Mouse (Mus musculus): Measurements from ENCODE around the gene 3110082I17Rik. TPM values are rescaled to one million over a fixed set of nuclear protein-coding genes. Genes with fewer than 3 reads are reported as not detected.
"Not testable (repeated sequence)": the region's sequence is repeated elsewhere in the genome, so short reads cannot be mapped to it uniquely, and the experiment has no call there.

3110082I17Rik gene
- total RNA-seq, 2 experiments from 2014 or later = 14.0 to 17.3 TPM

DNA sequence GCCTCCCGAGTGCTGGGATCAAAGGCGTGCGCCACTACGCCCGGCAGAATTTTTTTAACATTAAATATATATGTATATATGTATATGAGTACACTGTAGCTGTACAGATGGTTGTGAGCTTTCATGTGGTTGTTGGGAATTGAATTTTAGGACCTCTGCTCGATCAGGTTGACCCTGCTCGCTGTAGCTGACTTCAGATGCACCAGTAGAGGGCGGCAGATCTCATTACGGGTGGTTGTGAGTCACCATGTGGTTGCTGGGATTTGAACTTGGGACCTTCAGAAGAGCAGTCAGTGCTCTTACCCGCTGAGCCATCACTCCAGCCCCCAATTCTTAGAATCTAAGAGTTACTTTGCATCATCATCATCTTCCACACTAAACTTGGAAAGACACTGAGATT is 125.9 kb downstream of the 3110082I17Rik start:
- not testable (repeated sequence) for DNase-seq (ENCODE audit: extremely low spot score in 1 of 2, low spot score in 1 of 2)

DNA sequence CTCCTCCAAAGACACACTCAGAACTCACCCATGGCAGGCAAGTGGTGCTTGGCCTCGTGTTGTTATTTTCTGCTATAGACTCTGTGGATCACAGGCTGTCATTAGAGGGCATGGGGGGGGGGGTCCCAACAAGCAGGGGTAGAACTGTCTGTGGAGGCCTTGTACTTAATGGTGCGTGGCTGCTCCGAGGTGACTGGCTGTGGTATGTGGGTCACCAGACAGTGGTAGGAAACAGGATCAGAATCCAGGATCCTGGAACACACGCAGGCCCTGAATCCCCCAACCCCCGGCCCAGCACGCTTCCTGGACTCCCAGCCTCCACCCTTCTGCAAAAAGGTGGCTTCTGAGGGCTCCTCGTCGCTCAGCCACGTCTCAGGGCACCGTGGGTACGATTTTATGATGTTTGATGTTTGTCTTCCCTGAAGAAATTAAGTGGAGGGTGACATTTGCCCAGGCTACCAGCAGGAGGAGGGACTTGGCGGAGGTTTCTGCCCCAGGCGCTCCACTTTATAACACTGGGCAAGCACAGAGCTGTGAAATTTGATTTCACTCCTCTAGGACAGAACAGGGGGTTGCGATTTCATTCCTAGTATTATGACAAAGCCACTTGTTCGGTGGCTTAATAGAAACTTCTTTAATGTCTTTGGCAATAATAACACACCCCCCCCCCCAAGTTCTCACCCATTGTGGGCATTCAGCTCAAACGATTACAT is 126.9 kb downstream of the 3110082I17Rik start:
- no peak for DNase-seq (ENCODE audit: extremely low spot score in 1 of 2, low spot score in 1 of 2)

GRCm38 (mm10) chr5:139332590-139333272 is 127.6 kb downstream of the 3110082I17Rik start:
- no peak for DNase-seq (ENCODE audit: extremely low spot score in 1 of 2, low spot score in 1 of 2)

DNA sequence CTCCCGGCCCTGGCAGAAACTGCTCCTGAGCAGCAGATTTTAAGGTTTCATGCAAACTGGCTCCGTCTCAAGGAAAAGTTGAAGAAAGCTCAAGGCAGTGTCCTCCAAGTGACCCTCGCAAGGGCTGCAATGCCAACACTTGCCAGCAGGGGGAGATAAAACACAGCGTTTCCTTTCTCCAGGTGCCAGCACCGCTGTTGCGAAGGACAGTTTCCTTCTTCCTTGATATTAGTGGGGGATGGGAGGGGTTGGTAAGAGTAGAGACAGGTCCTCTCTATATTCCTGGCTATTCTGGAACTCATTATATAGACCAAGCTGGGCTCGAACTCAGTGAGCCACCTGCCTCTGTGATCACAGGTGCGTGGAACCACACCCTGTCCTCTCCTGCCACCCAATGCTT is 128.6 kb downstream of the 3110082I17Rik start:
- DNase-seq (ENCODE audit: extremely low spot score in 1 of 2, low spot score in 1 of 2) = peak; percentile 74 to 94

DNA sequence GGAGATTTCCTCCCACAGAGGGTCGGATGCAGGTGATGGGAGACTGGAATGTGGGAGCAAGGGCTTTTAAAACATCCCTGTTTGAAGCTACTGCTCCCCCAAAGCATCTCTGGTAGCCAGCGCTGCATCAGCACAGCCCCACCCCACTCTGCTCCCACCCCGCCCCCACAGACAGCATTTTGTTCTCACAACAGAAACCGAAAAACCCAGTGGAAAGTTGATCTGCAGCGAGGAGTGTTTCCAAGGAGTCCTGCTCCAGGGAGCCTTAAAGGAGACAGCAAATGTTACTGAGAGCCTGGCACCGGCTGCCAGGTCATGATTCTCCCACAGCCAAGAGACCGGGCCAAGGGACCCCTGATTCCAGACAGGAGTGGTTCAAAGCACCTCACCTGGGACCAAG is 129.6 kb downstream of the 3110082I17Rik start:
- DNase-seq (ENCODE audit: extremely low spot score in 1 of 2, low spot score in 1 of 2) = no peak

GRCm38 (mm10) chr5:139327634-139328020 is 132.7 kb downstream of the 3110082I17Rik start:
- DNase-seq (ENCODE audit: extremely low spot score in 1 of 2, low spot score in 1 of 2) = no peak

DNA sequence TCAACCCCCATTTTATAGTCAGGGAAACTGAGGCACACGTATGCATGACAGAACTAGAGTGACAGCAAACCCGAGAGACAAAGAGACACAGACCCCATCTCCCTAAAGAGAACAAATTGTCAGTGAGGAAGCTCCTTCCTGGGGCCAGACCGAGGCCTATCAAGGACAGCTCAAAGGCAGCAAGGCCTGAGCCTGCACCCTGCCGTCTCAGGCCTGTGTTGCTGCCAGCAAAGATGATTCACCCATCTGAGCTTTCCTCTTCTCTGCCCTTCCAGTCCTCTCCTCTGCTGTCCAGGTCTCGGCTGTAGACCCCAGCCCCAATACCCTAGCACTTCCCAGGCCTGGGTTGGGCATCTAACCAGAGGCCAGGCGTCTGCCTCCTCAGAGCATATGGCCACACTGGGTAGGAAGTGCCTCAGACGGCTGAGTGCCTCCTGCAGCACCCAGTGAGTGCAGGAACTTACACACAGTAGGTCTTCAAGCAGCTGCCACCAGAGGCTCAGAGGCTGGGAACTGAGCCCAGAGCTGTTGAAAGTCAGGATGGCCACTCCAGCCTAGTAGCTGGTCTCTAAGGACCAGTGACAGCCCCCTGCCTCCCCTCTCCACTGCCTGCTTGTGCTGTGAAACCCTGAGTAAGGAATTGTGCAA is 133.2 kb downstream of the 3110082I17Rik start:
- DNase-seq (ENCODE audit: extremely low spot score in 1 of 2, low spot score in 1 of 2) = no peak

- DNase-seq (ENCODE audit: extremely low spot score in 1 of 2, low spot score in 1 of 2) = no peak
Measured at GRCm38 (mm10) chr5:139326111-139326696, 134.1 kb downstream of the 3110082I17Rik start.

- peak; percentile 61 to 67 for DNase-seq (ENCODE audit: extremely low spot score in 1 of 2, low spot score in 1 of 2)
Measured at GRCm38 (mm10) chr5:139325395-139325966, 134.8 kb downstream of the 3110082I17Rik start, which contains the start of gene Adap1. Adap1 (minus strand) TSS chr5:139325622.

DNA sequence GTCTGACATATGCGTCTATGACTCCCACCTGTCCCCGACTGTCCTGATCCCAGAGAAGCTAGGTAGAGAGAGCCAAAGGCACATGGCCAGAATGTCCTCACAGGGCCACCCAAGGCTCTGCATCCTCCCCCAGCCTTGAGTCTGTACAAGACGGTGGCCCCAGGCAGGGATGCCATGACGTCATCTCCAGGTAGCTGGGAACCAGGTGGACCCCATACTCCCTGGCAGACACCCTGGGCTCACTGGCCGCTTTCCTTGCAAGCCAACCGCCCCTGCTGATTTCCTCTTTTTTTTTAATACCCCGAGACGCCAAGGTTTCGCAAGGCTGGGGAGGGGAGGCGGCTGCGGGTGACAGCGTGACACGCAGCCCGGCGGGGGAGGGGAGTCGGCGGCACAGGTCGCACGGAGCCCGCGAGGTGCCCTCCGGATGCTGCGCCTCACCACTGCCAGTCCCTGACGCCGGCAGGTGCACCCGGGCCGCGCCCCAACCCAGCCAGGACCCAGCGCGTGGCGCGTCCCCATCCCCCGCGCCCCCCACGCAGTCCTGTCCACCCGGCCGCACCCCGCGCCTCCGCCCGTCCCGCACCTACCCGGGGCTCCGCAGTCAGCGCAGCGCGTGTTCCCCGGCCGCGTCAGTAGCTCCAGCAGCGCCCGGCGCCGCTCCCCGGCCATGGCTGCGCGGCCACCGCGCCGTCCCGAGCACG is 135.5 kb downstream of the 3110082I17Rik start:
- peak; percentile 26 to 62 for DNase-seq (ENCODE audit: extremely low spot score in 1 of 2, low spot score in 1 of 2)

DNA sequence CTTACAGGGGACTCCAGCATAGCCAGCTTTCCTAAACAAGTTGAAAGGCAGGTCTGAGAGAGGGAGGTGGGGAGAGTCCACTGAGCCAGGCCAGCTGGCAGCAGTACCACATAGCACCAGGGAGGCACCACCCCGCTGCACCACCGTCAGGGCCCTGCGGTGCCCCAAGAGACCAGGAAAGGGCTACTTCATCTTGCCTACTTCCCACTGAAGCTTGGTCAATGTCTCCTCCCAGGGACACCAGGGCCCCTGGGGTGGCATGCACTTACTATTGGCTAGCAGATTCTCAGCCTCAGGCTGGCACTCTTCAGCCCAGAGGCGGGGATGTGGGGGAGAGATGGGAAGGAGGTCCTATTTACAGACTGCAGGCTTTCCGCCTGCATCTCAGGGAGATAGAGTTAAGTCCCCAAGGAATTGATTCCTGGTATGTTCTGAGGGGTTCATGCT is 136.3 kb downstream of the 3110082I17Rik start:
- DNase-seq (ENCODE audit: extremely low spot score in 1 of 2, low spot score in 1 of 2) = no peak

GRCm38 (mm10) chr5:139323260-139323924 is 136.9 kb downstream of the 3110082I17Rik start:
- DNase-seq (ENCODE audit: extremely low spot score in 1 of 2, low spot score in 1 of 2) = peak in 1 of 2 experiments; percentile 37

DNA sequence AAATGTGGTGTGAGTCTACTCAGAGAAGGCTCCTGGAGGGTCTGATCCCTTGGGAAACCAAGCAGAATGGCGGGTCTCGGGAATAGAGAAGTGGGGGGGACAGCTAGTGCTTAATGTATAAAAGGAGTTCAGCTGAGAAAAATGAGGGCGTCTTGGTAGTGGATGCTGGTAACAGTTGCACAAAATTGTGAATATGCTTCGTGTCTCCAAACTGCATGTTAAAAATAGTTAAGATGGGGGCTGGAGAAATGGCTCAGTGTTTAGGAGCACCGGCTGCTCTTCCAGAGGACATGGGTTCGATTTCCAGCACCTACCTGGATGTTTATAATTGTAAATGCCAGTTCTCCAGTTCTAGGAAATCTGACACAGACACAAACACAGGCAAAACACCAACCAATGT is 139.0 kb downstream of the 3110082I17Rik start:
- DNase-seq (ENCODE audit: extremely low spot score in 1 of 2, low spot score in 1 of 2) = no peak

- no peak for DNase-seq (ENCODE audit: extremely low spot score in 1 of 2, low spot score in 1 of 2)
Measured at GRCm38 (mm10) chr5:139320424-139320823, 139.9 kb downstream of the 3110082I17Rik start.

DNA sequence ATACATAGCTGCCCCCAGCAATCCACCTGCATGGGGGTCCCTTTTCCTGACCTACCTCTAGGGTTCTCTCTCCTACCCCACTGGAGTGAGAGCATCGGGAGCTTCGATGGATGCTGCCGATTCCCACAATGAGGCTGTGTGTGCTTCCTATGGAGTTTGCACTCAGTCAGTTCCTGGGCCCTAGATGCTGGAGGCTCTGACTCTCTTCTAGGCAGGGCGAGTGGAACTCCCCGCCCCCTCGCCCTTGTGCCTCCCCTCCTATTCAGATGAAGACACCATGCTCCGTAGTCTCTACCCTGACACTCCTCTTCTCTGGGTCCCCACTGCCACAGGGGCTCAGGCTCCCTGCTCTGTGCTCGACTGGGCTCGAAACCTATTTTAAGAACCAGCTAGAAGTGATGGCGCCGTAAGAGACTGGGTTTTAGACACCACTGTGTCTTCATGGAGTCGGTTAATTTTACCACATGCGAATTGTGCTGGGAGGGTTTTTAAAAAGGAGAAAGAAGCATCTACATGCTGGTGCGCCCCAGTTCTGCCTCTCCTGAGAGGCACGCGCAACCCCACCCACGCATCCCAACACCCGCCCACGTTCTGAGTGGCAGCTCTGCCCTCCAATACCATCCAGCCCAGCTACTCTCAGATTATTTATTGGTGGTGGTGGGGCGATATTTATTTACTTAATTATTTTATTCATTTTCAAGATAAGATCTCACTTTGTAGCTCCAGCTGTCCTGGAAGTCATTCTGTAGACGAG is 142.4 kb downstream of the 3110082I17Rik start:
- DNase-seq (ENCODE audit: extremely low spot score in 1 of 2, low spot score in 1 of 2) = peak; percentile 45 to 59

DNA sequence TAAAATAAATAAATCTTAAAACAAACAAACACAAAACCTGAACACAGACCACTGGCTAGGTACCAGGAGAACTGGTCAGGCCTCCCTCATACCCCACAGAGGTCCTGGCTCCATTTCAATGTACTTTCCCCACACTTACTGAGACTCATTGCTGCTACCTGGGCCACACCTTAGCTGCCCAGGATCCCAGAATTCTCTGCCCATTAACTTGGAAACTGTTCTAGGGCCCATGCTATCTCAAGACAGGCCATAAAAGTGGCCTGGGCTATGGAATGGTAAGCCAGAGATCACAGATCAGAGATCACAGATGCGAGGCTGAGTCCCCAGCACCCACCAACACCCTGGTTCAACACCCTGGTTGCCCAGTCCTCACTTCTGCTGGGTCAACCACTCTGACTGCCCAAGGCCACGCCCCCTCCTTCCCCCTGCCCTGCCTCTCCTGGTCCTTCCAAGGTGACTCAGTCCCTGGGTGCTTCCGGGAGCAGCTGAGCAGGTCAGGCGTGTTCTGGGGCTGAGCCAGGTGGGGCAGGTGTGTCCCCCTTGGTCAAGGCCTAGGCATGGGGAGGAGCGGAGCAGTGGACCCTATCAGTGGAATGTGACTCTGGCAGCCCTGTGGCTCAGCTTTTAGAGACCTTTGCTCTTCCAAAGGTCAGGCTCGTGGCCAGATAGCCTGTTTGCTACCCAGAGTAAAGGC is 143.2 kb downstream of the 3110082I17Rik start:
- DNase-seq (ENCODE audit: extremely low spot score in 1 of 2, low spot score in 1 of 2) = no peak

DNA sequence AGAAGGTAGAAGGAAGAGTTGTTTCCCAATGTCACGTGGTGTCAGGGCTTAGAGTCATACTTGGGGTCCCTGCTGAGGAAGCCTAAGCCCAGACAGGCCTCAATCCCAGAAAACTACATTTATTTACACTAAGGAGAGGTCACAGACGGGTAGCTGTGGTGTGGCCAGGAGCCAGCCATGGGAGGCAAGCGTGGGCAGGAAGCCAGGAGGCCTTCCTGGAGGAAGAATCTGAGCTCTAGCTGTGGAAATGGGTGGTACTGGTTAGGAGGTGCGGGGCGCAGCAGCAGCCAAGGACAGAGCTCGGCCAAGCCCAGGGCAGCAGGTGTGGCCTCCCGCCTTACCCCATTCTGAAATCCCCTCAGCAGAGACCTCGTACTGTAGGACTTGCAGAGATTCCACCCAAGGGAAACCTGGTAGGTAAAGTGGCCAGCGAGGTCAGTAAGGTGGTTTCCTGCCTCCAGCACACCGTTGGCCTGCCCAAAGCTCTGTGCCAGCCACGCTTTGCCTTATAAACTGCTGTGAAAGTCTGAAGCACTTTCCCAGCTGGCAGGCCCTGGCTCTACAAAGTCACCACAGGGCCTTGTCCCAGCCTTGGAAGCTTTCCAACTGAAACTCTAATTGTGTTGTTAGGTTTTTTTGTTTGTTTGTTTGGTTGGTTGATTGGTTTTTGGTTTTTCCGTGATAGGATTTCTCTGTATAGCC is 145.2 kb downstream of the 3110082I17Rik start:
- no peak for DNase-seq (ENCODE audit: extremely low spot score in 1 of 2, low spot score in 1 of 2)
